Mouse (Mus musculus): ENCODE measurements around the gene Gpc6.

Gpc6 gene

GRCm38 (mm10) chr14:116924876-116925601, at the start of gene Gpc6:
Gene Gpc6, plus strand, starts transcription at chr14:116925315.
- DNase-seq (ENCODE audit: low read depth) = no peak

DNA sequence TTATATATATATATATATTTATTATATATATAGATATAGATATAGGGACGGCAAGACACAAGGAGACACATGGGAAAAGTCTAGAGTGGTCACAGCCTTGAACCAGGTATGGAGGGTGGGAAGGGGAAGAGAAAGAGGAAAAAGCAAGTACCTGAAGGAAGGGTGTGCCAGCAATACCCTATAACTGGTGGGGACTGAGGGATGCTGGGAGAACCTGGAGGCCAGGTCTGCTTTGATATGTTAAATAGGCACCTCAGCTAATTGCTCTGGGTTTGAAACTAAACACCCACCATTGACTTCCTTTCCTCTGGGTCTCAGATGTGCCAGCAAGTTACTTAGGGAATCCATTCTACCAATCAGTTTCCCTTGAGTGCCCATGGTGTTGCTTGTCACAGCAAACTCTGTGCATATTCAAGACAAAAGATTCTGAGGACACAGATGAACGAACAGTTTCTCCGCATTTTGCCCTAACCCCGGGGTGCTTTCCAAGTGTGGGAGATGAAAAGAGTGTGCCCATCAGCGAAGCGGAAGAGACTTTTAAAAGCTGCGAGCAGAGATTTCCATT, 42.6 kb upstream of the Gpc6 start:
- no peak for DNase-seq (ENCODE audit: low read depth)

- DNase-seq (ENCODE audit: low read depth) = no peak
These were observed 30.8 kb upstream of the Gpc6 start for GRCm38 (mm10) chr14:116894316-116894715.

GRCm38 (mm10) chr14:116897971-116898370, 27.1 kb upstream of the Gpc6 start:
- DNase-seq (ENCODE audit: low read depth) = no peak

GRCm38 (mm10) chr14:116911768-116912167, 13.3 kb upstream of the Gpc6 start:
- DNase-seq (ENCODE audit: low read depth) = no peak

- DNase-seq (ENCODE audit: low read depth) = no peak
These were observed 8.2 kb upstream of the Gpc6 start for GRCm38 (mm10) chr14:116916874-116917273.

DNA sequence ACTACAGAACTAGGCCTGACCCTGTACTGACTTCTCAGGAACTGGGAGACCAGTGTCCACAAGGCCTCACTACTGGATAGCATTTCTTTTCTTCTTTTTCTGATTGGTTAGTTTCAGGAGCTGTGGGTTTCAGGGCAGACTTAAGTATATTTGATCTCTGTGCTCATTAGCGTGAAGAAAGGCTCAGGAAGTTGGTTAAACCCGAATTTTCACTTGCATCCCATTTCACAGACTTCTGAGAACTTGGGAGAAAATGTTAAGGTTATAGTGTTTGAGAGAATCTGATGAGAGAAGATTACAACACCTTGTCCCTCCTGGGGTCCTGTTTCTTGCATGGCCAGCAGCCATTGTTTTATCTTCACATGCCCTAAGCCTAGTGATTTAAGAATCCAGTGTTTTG, 849 bp upstream of the Gpc6 start:
- DNase-seq (ENCODE audit: low read depth) = no peak

- no peak for DNase-seq (ENCODE audit: low read depth)
These were observed 732 bp downstream of the Gpc6 start for GRCm38 (mm10) chr14:116925691-116926403.

DNA sequence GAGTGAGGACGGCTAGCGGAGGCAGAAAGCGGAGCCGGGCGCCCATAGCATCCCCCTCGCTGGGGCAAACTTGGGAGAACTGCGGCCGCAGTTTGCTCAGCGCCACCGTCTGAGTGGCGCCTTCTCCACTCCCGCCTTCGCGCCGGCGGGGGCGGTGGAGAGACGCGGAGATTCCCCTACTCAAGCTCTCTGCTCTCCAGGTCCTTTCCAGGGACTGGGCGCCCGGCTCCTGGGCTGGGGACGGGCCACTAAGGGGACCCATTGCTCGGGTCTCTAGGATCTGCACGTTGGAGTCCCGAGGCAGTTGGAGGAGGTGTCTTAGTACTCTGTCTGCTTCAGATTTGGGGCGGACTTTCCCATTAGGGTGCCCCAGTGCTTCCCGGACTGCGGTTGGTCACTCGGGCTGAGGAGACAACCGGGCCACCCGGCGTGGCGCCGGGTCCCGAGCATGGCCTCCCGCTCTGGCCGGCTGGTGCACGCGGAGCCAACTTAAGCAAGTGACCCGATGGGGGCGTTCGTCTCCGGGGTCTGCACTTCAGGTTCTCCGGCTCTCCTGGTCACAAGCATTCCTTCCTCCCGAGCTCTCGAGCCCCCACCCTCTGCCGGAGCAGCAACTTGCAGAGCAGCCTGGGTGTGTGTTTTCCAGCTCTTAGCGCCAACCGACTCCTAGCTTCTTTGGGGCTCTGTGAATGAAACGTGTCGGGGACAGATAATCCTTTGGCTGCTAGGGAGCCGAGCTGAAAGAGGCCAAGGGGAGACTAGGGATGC, 1.5 kb downstream of the Gpc6 start:
- no peak for DNase-seq (ENCODE audit: low read depth)

DNA sequence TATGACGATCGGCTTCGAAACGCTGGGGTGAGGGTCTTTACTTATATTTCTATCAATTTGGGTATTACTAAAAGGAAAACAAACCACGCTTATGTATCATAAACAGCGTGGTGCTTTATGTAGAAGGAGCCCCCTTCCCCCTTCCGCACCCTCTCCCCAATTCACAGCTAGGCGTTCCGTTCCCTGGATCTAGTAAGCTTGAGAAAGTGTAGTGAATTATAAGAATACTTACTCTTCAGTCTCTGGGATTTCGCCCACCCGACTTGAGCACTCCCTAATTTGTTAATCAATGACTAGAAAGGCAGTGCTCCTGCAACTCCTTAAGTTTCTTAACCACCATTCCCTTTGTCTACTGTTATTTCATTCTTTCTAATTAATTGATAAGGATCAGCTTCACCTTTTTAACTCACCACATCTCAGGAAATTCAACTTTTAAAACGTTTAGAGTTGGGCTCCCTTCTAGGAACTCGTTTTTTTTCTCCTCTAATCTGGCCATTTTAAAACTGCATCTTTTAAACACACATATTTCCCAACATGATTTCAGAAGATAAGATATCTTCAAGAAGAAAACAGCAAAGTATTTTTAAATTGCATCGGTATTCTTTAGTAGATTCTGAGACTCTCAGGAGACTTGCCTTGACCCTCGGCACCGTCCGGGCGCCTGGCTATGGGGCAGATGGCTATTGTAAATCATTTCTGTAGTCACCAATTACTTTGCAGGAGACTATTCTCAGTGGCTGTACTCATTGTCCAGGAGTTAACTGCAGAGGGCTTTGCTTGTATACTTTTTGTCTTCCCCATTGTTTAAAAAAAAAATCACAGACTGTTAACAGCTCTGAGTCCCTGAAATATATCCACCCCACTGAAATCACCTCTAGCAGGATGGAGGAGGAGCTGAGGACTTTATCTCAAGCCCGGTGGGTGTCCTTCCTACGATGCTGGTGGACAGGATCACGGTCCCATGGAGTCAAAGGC, 2.5 kb downstream of the Gpc6 start:
- no peak for DNase-seq (ENCODE audit: low read depth)

DNA sequence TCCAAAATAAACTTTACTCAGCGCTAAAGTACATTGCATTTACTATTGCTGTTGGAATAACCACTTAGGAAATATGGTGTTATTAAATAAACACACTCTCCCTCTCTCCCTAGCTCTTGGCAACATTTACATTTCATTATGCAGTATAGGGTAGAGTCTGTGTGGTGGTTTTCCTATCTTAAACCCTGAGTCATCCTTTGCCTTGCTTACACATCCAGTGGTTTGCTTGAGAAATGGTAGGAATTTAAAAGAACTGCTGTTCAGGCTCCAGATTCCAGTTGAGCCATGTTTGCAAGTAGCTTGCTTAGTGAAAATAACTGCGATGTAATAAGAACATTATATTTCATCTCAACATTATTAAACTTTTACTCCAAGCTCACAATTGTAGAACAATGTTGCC, 3.3 kb downstream of the Gpc6 start:
- DNase-seq (ENCODE audit: low read depth) = no peak

GRCm38 (mm10) chr14:116928796-116929529, 3.8 kb downstream of the Gpc6 start:
- DNase-seq (ENCODE audit: low read depth) = no peak

- DNase-seq (ENCODE audit: low read depth) = no peak
These were observed 8.7 kb downstream of the Gpc6 start for GRCm38 (mm10) chr14:116933825-116934224.

DNA sequence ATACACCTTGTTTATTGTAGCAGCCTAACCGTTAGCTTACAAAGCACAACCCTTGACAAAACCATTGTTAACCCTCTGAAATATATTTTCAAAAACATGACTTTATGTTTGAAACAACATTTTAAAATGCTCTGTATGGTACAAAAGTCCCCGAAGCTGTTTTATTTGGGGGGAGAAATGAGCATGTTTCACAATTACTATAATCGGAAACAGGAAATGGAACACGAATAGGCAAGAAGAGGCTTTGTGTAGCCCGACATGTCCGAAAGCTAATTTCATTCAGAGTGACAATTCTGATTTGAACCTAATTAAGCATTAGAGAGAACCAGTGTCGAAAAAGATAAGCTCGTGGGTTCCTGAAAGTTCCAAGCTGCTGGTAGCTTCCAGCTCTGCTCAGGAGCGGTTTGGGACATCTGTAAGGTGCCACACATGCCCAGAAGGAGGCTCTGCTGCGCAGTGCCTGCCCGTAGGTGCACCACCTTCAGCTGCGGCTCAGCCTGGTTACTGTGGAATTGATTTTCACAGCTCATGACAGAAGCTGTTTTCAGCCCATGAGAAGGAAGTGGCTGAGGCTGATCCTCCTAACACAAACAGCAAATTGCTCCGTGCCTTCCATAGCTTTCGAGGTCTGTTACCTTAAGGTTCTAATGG, 12.9 kb downstream of the Gpc6 start:
- no peak for DNase-seq (ENCODE audit: low read depth)

- no peak for DNase-seq (ENCODE audit: low read depth)
These were observed 13.6 kb downstream of the Gpc6 start for GRCm38 (mm10) chr14:116938735-116939134.

GRCm38 (mm10) chr14:116939561-116939960, 14.4 kb downstream of the Gpc6 start:
- DNase-seq (ENCODE audit: low read depth) = no peak

- DNase-seq (ENCODE audit: low read depth) = no peak
These were observed 16.7 kb downstream of the Gpc6 start for GRCm38 (mm10) chr14:116941772-116942171.

DNA sequence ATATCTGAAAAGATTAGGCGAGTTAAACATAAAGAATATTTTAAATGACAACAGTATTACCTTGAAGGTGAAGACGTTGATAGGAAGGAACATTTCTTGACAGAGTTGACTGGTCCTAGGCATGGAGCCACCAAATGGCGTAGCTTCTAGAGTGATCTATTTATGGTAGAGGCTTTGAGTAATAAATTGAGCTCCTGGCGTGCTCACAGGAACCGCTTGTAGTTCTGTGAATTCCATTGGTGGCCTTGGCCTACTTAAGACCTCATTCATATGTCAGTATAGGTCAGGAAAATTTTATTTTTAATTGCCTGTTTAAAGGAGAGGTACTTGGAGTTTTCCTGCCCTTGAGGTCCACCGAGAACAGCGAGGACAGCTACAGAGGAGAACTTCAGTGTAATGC, 18.6 kb downstream of the Gpc6 start:
- no peak for DNase-seq (ENCODE audit: low read depth)

- no peak for DNase-seq (ENCODE audit: low read depth)
These were observed 20.9 kb downstream of the Gpc6 start for GRCm38 (mm10) chr14:116945975-116946374.

- no peak for DNase-seq (ENCODE audit: low read depth)
These were observed 22.3 kb downstream of the Gpc6 start for GRCm38 (mm10) chr14:116947461-116947860.
